Mouse (Mus musculus) stomach, embryonic 16.5 days (tissue): ENCODE measurements around the gene Ctbp2. TPM values are rescaled to one million over a fixed set of nuclear protein-coding genes. Genes with fewer than 3 reads are reported as not detected.

ENCODE experiments used
- ATAC-seq: fragments of 200-750 bp; cut with Nextera tagmentation; 2 replicates; pipeline ENCODE4 v1.8.0; 2017; ENCODE audit warnings: moderate number of reproducible peaks, moderate TSS enrichment; ENCODE audit not compliant: insufficient read depth, low FRiP score
- H3K27ac ChIP-seq: fragments of 300-500 bp; sonication (generic); 2 replicates; pipeline ENCODE4 v1.5.1; 2014; ENCODE audit warnings: low read length
- H3K27me3 ChIP-seq: fragments of 300-500 bp; sonication (generic); 2 replicates; pipeline ENCODE4 v1.6.1; 2014; ENCODE audit warnings: low read length, control low read depth, mixed read lengths; ENCODE audit not compliant: control insufficient read depth, insufficient read depth
- H3K36me3 ChIP-seq: fragments of 300-500 bp; sonication (generic); 2 replicates; pipeline ENCODE4 v1.6.1; 2014; ENCODE audit warnings: low read length; ENCODE audit not compliant: control insufficient read depth, insufficient read depth
- H3K4me1 ChIP-seq: fragments of 300-500 bp; sonication (generic); 2 replicates; pipeline ENCODE4 v1.6.1; 2014; ENCODE audit warnings: low read length, control low read depth, mixed read lengths; ENCODE audit not compliant: control insufficient read depth, insufficient read depth
- H3K4me2 ChIP-seq: fragments of 300-500 bp; sonication (generic); 2 replicates; pipeline ENCODE4 v1.6.1; 2014; ENCODE audit warnings: low read depth, low read length, mixed read lengths
- H3K4me3 ChIP-seq: fragments of 300-500 bp; sonication (generic); replicated peaks from 2 replicates; pipeline ENCODE4 v1.5.1; 2014; ENCODE audit warnings: mild to moderate bottlenecking, low read length
- H3K9ac ChIP-seq: fragments of 300-500 bp; sonication (generic); 2 replicates; pipeline ENCODE4 v1.6.1; 2014; ENCODE audit warnings: low read length
- H3K9me3 ChIP-seq: fragments of 300-500 bp; sonication (generic); replicated peaks from 2 replicates; pipeline ENCODE4 v1.6.1; 2016; ENCODE audit warnings: low read length, control low read depth; ENCODE audit not compliant: control insufficient read depth
- WGBS: fragments of 180-500 bp; shearing (Covaris S2); extraction: QIAGEN DNeasy Blood & Tissue Kit; methylation state at CpG from one replicate; pipeline ENCODE4 v1.1.7; 2014; 5-methylcytosine and 5-hydroxymethylcytosine counted together
- polyA plus RNA-seq: library from polyadenylated mRNA; unstranded; fragments of >200 nt; fragmentation: Nextera tagmentation; extraction: Ambion mirVana; gene quantifications from 2 replicates; pipeline ENCODE4 v1.2.1, GENCODE M21; 2015

The Ctbp2 gene
- polyA plus RNA-seq, 1 experiment from 2014 or later = 72.6 TPM

DNA sequence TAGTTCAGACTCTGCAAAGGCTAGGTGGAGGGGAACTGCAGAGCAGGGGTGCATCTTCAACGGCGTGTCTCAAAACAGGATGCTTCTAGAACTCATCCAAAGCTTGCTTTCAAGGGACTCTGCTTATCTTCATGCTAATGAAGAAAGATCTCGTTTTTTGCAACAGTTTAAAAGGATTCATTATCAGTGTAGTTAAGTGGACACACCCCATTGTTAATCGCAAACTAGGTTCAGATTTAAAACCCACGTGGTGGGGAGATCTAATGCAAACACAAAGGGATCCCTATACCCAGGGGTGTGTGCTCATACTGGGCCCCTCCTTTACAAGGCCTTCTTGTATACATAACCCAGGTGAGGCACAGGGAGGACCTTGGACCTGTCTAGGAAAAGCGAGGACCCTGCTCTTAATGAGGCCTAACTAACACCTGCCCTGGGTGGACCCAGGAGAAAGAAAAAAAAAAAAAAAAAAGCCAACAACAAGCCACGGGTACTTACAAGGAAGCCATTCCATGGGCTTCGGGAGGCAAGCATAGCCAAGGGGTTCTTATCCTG lies 94.6 kb downstream of the Ctbp2 start:
- Histone ChIP-seq H3K4me3 (no peak overlapping the region), H3K9me3 (no peaks in the 10 kb centered on the region), H3K4me1 (peaks cover 60% of the 10 kb centered on the region), H3K4me2 (no peak overlapping the region), H3K27ac (peak overlapping the region; percentile 62), H3K27me3 (no peaks in the 10 kb centered on the region), H3K9ac (no peak overlapping the region), H3K36me3 (no peaks in the 10 kb centered on the region)
- peak; percentile 89 for ATAC-seq
- 54% methylated on average over 8 of the region's 8 CpGs for WGBS

DNA sequence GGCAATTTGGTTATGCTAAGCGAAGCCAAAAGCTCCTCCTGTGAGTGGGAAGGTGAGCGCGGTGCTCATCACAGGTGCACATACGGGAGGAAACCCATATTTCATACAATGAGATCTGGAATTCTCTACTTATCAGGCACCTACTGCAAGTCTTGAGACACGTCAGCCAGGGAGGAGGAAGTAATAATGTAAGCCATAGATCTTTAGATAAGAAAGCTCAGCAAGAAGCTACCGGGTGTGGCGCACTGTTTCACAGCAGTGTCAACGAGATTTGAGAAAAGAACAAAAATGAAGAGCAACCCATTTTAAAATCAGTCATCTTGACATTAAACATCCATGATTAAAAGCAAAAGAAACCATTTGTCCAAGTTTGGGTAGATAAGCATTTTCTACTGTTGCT lies 95.2 kb downstream of the Ctbp2 start:
- Histone ChIP-seq H3K36me3 (no peaks in the 10 kb centered on the region), H3K4me1 (peaks cover 54% of the 10 kb centered on the region), H3K9me3 (no peaks in the 10 kb centered on the region), H3K27ac (peak overlapping the region; percentile 26), H3K4me2 (no peak overlapping the region), H3K27me3 (no peaks in the 10 kb centered on the region), H3K9ac (no peak overlapping the region), H3K4me3 (no peak overlapping the region)
- ATAC-seq = no peak
- 64% methylated on average over 8 of the region's 8 CpGs for WGBS

DNA sequence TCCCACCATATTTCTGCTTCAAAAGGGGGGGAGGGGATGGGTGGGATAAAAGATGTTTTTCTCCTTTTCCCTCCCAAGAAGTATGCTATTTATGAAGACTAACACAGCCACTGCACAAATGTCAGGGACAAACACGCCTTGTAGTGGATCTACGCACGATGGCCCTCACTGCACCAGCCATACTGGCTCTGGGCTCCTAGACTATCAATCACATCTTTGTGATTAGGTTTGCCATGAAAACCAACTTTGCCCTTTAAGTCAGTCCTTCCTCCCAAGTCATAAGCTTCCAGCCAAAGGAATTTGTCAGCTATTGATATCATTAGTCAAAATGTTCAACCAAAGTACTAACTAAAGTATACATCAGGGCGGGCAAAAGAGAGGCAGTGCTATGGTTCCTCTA lies 96.2 kb downstream of the Ctbp2 start:
- 77% methylated on average over 4 of the region's 4 CpGs for WGBS
- Histone ChIP-seq H3K9me3 (no peaks in the 10 kb centered on the region), H3K4me2 (no peak overlapping the region), H3K27ac (no peak overlapping the region), H3K36me3 (no peaks in the 10 kb centered on the region), H3K4me3 (no peak overlapping the region), H3K27me3 (no peaks in the 10 kb centered on the region), H3K9ac (no peak overlapping the region), H3K4me1 (peaks cover 44% of the 10 kb centered on the region)
- no peak for ATAC-seq

DNA sequence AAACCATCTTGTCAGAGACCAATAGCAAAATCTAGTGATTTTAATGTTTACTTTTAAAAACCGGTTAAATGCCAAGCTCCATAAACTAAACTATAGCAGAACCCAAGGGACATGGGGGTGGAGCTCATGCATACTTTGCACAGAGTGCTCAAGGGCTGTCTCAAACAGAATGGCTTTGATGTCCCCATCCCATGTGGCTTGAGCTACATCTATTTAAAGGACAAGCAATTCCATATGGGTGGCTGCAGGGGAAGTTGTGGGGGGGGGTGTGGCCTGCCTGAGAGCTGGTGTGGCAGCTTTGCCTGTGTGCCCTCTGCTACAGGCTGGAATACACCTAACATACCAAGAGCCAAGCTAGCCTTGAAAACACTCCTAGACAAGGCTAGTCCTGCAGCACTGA lies 99.5 kb downstream of the Ctbp2 start:
- H3K4me1 ChIP-seq = peaks cover 46% of the 10 kb centered on the region
- H3K9ac ChIP-seq = no peak overlapping the region
- H3K4me2 ChIP-seq = no peak overlapping the region
- no peaks in the 10 kb centered on the region for H3K27me3 ChIP-seq
- peak; percentile 35; the same call in 1 of the 2 replicates for ATAC-seq
- H3K9me3 ChIP-seq = no peaks in the 10 kb centered on the region
- H3K4me3 ChIP-seq = no peak overlapping the region
- WGBS = 24% methylated on average over 1 of the region's 1 CpGs
- 0 out of 2 replicates have a peak overlapping the region, but pooled peaks have one; percentile 30 for H3K27ac ChIP-seq
- no peaks in the 10 kb centered on the region for H3K36me3 ChIP-seq

DNA sequence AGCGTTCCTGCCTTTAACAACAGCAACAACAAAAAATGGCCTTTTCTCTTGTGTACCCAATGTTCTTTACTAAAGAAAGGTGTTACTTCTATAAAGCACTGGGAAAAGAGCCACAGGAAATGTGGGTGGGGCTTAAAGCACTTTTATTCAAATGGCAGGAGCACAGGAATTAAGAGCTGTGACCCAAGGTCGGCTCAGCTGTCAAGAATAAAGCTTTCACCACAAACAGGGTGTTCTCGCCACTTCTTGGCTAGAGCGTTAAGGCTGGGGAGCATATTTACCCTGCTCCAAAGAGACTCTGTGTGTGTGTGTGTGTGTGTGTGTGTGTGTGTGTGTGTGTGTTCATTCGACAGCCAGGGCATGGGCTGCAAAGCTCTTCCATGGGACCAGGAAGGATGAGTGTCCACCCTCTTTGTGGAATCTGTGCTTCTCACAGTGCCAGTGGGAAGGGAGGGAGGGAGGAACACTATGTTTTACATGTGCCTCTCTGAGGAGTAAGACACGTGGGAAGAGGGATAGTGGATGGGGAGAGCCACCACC lies 104.6 kb downstream of the Ctbp2 start:
- WGBS = 25% methylated on average over 6 of the region's 6 CpGs
- no peak for ATAC-seq
- H3K27me3 ChIP-seq = no peaks in the 10 kb centered on the region
- no peak overlapping the region for H3K4me2 ChIP-seq
- H3K9me3 ChIP-seq = no peaks in the 10 kb centered on the region
- H3K4me3 ChIP-seq = no peak overlapping the region
- H3K36me3 ChIP-seq = no peaks in the 10 kb centered on the region
- no peak overlapping the region for H3K9ac ChIP-seq
- H3K4me1 ChIP-seq = peaks cover 45% of the 10 kb centered on the region
- 0 out of 2 replicates have a peak overlapping the region, but pooled peaks have one; percentile 44 for H3K27ac ChIP-seq

DNA sequence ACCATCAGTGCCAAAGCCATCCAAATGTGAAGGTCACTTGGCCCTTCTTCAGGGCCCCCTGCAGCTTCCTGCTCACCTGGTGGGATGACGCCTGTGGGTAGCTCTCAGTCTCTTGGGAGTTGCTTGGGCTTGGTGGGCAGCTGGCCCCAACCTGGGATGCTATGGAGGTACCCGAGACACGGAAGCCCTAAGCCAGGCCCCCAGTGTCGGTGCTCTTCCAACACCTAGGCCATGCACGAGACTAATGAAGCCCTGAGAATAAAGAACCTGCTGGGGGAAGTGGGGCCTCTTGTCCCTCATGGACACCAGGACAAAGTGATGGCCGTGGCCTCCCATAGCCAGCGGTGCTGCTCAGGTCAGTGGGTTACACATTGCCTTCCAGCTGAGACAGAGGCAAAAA lies 105.2 kb downstream of the Ctbp2 start:
- Histone ChIP-seq H3K9ac (no peak overlapping the region), H3K9me3 (no peaks in the 10 kb centered on the region), H3K4me2 (no peak overlapping the region), H3K27me3 (no peaks in the 10 kb centered on the region), H3K27ac (0 out of 2 replicates have a peak overlapping the region, but pooled peaks have one; percentile 44), H3K4me1 (peaks cover 50% of the 10 kb centered on the region), H3K36me3 (no peaks in the 10 kb centered on the region), H3K4me3 (no peak overlapping the region)
- WGBS = 79% methylated on average over 7 of the region's 7 CpGs
- no peak for ATAC-seq

DNA sequence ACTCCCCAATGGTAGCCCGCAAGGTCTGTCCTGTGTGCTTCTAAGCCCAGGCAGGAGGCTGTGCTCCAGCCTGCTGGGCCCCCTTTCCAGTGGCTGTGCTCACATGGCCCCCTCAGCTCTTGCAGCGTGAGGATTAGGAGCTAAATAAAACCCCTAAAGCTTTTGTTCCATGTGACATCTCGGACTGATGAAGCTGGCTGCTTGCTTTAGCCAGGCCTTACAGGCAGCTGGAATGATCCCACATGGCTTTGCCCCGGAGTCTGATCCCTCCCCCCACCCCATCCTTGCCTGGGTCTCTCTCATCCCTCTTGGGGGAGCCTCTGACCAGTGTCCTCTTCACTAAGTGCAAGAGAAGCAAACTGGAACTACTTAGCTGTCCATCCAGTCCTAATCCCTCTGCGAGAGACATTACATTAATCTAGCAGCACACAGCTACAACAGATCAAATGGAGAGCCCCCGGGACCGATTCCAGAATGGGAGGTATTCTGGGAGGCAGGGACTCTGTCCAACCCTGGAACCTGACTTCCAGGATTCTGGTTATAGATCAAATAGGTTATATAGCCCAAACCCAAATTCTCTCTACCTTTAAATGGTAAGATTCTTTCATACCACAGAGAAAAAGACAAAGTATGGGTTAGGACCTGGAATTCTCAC lies 108.6 kb downstream of the Ctbp2 start:
- Histone ChIP-seq H3K9me3 (no peaks in the 10 kb centered on the region), H3K4me1 (peaks cover 78% of the 10 kb centered on the region), H3K4me3 (no peak overlapping the region), H3K9ac (peak overlapping the region; percentile 49; the same call in 1 of the 2 replicates), H3K36me3 (no peaks in the 10 kb centered on the region), H3K27ac (peak overlapping the region; percentile 91), H3K27me3 (no peaks in the 10 kb centered on the region), H3K4me2 (peak overlapping the region; percentile 27; the same call in 1 of the 2 replicates)
- ATAC-seq = peak; percentile 59
- WGBS = 22% methylated on average over 7 of the region's 7 CpGs

DNA sequence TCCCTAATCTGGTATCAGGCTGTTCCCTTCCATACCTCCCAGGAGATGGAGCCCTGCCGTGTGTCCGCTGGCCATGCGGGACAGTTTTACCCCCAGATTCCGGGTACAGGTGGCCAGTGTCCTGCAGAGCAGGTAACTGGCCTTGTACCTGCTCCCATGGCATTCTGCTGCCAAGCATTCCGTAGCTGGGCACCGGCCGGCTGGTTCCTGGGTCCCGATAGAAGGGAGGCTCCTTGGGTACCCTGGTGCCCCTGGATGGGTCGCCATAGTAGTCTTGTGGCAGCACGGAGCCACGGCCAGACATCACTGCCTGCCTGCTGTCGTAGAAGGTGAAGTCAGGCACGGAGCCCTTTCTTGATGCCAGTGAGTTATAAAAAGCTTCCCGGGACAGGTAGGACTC lies 109.5 kb downstream of the Ctbp2 start:
- WGBS = 92% methylated on average over 14 of the region's 14 CpGs
- no peak for ATAC-seq
- H3K27ac ChIP-seq = peak overlapping the region; percentile 91
- peaks cover 73% of the 10 kb centered on the region for H3K4me1 ChIP-seq
- H3K36me3 ChIP-seq = no peaks in the 10 kb centered on the region
- 0 out of 2 replicates have a peak overlapping the region, but pooled peaks have one; percentile 27 for H3K4me2 ChIP-seq
- H3K4me3 ChIP-seq = no peak overlapping the region
- H3K9me3 ChIP-seq = no peaks in the 10 kb centered on the region
- no peaks in the 10 kb centered on the region for H3K27me3 ChIP-seq
- H3K9ac ChIP-seq = peak overlapping the region; percentile 49; the same call in 1 of the 2 replicates

DNA sequence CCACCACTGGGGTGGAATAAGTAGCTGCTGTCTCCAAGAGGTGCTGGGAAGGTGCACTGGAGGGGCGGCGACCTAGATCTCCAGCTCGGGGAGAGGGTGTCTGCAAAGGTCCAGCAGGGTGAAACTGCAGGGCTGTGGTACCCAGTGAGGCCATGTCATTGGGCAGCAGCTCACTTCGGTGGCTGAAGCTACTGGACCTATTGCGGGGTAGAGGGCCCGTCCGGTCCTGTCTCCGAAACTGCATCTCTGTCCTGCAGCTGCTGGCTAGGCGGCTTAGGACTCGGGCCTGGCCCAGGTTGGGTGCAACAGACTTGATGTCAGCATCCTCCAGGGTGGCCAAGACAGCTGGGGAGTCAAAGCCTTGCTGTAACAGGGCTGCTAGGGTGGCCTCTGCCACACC lies 110.2 kb downstream of the Ctbp2 start:
- H3K9ac ChIP-seq = no peak overlapping the region
- no peaks in the 10 kb centered on the region for H3K9me3 ChIP-seq
- H3K4me1 ChIP-seq = peaks cover 66% of the 10 kb centered on the region
- H3K4me3 ChIP-seq = no peak overlapping the region
- 93% methylated on average over 10 of the region's 10 CpGs for WGBS
- no peak overlapping the region for H3K27ac ChIP-seq
- ATAC-seq = no peak
- no peaks in the 10 kb centered on the region for H3K27me3 ChIP-seq
- H3K4me2 ChIP-seq = no peak overlapping the region
- no peaks in the 10 kb centered on the region for H3K36me3 ChIP-seq
